Mouse (Mus musculus): ENCODE measurements around the gene Slc16a10. TPM values are rescaled to one million over a fixed set of nuclear protein-coding genes. Genes with fewer than 3 reads are reported as not detected.

Slc16a10 gene
- polyA plus RNA-seq, 1 experiment from 2014 or later: 75.1 TPM

Other genes starting within 250 kb of the Slc16a10 start
- 1.3 and 1.6 TPM in 2 replicates for gene Mfsd4b4, start 243.0 kb downstream of the Slc16a10 start, polyA plus RNA-seq (2015; fragmentation: Nextera tagmentation; extraction: Ambion mirVana)
- not detected in 2 replicates for gene Mfsd4b2, start 215.3 kb downstream of the Slc16a10 start, polyA plus RNA-seq (2015; fragmentation: Nextera tagmentation; extraction: Ambion mirVana)
- 1.3 and 1.4 TPM in 2 replicates for gene Mfsd4b3, start 182.1 kb downstream of the Slc16a10 start, polyA plus RNA-seq (2015; fragmentation: Nextera tagmentation; extraction: Ambion mirVana)
- 0.03 and 0.08 TPM in 2 replicates for gene Mfsd4b5, start 155.6 kb downstream of the Slc16a10 start, polyA plus RNA-seq (2015; fragmentation: Nextera tagmentation; extraction: Ambion mirVana)
- 0.54 and 0.56 TPM in 2 replicates for gene Mfsd4b1, start 117.0 kb downstream of the Slc16a10 start, polyA plus RNA-seq (2015; fragmentation: Nextera tagmentation; extraction: Ambion mirVana)
- gene Rpf2, start 104.8 kb upstream of the Slc16a10 start, polyA plus RNA-seq (2015; fragmentation: Nextera tagmentation; extraction: Ambion mirVana): 61.4 and 74.1 TPM in 2 replicates
- gene Gtf3c6, start 115.8 kb upstream of the Slc16a10 start, polyA plus RNA-seq (2015; fragmentation: Nextera tagmentation; extraction: Ambion mirVana): 48.5 and 53.9 TPM in 2 replicates
- 58.0 and 79.3 TPM in 2 replicates for gene Amd1, start 159.9 kb upstream of the Slc16a10 start, polyA plus RNA-seq (2015; fragmentation: Nextera tagmentation; extraction: Ambion mirVana)
- gene Cdk19, start 197.3 kb upstream of the Slc16a10 start, polyA plus RNA-seq (2015; fragmentation: Nextera tagmentation; extraction: Ambion mirVana): 2.6 and 3.0 TPM in 2 replicates

All from liver, embryonic 13.5 days (tissue).